10 mouse cellular contexts compared by ENCODE assay signal in the genomic region with DNA sequence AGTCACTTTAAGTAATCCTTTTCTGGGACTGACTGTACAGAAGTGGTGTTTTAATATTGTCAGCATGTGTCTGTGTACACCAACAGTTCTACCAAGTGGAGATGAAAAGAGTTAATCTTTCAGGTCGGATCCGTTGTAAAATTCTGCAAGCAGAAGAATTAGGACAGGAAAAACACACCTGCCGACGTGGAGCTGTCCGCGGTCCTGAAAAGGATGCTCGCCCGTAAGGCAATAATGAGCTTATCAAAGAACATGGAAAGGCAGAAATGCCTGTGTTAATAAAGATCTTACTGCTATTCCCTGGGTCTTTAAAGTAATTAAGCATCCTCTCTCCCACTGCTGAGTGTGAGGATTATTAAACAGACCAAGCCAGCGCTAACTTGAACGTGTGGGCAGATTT. TPM values are rescaled to one million over a fixed set of nuclear protein-coding genes. Genes with fewer than 3 reads are reported as not detected.
A peak's percentile ranks its signal among the peaks of the same experiment; 100 is the strongest.
DNase-seq lines count a peak whose midpoint lies in the region; ATAC-seq and TF ChIP-seq lines count a peak whose summit lies in the region.
"Had no signal": no experiment of that assay in that cellular context is flagged by ENCODE, and none has a peak within 500 bp of the region (broad histone marks: within the 10 kb centered on the region; RNA-seq: fewer than 3 reads in every experiment).

No protein-coding gene starts in this region.

- DNase-seq in kidney, adult 9 months, result peak; percentile 17
- peak; percentile 59 for DNase-seq in MEL (ENCODE audit: low read depth, low spot score)
- peak; percentile 26 for DNase-seq in c-Kit-positive CD71-positive TER-119-positive erythroid progenitor cells, embryonic 14.5 days (ENCODE audit: low spot score)
- peak; percentile 8 for DNase-seq in lung, postnatal 10 days
- no peak for DNase-seq in gastrocnemius, adult 2 months
- DNase-seq in cerebellum, adult 2 months, result no peak
- no peak for DNase-seq in cerebellum, postnatal 36 days

- no peak overlapping the region for H3K4me2 ChIP-seq in kidney, embryonic 15.5 days
- H3K4me2 ChIP-seq: midbrain, embryonic 12.5 days had no signal

- no peak for TF ChIP-seq POLR2A in MEL (IDR thresholded peaks at IDR 0.05; ENCODE audit: control insufficient read depth in 1 of 2, insufficient read depth in 1 of 2, low read depth in 1 of 2, low read length in 2 of 2, poor library complexity in 1 of 2)
- TF ChIP-seq POLR2A in cerebellum, adult 2 months (IDR thresholded peaks at IDR 0.05; ENCODE audit: borderline replicate concordance, insufficient read depth, low read length), result no peak

- no peaks in the 10 kb centered on the region for H3K4me1 ChIP-seq in kidney, embryonic 15.5 days
- no peaks in the 10 kb centered on the region for H3K4me1 ChIP-seq in MEL (ENCODE audit: control insufficient read depth in 1 of 2, insufficient read depth in 2 of 2, low read length in 2 of 2)
- H3K4me1 ChIP-seq in cerebellum, adult 2 months (ENCODE audit: control insufficient read depth, insufficient read depth, low read length), result no peaks in the 10 kb centered on the region
- H3K4me1 ChIP-seq: midbrain, embryonic 12.5 days had no signal

- whole genome bisulfite sequencing in kidney, embryonic 15.5 days, result 25% methylated on average over 10 of the region's 10 CpGs
- WGBS in cerebellum, adult 2 months, result 43% methylated on average over 10 of the region's 10 CpGs

- H3K36me3 ChIP-seq in kidney, embryonic 15.5 days, result no peaks in the 10 kb centered on the region
- H3K36me3 ChIP-seq in MEL (ENCODE audit: control insufficient read depth in 1 of 2, insufficient read depth in 2 of 2, low read length in 2 of 2), result no peaks in the 10 kb centered on the region
- H3K36me3 ChIP-seq: midbrain, embryonic 12.5 days had no signal

- TF ChIP-seq CTCF in MEL (IDR thresholded peaks at IDR 0.05 in 2 of 3, conservative IDR thresholded peaks at IDR 0.05 in 1 of 3; ENCODE audit: control insufficient read depth in 1 of 3, insufficient read depth in 1 of 3, low read depth in 2 of 3, low read length in 3 of 3, poor library complexity in 1 of 3, severe bottlenecking in 1 of 3), result no peak
- no peak for TF ChIP-seq CTCF in gastrocnemius, adult 2 months (IDR thresholded peaks at IDR 0.05)
- TF ChIP-seq CTCF in cerebellum, adult 2 months (IDR thresholded peaks at IDR 0.05; ENCODE audit: borderline replicate concordance, insufficient read depth, low read depth, low read length), result no peak

- H3K4me3 ChIP-seq in kidney, embryonic 15.5 days (replicated peaks), result no peak overlapping the region
- no peak overlapping the region for H3K4me3 ChIP-seq in MEL (ENCODE audit: control insufficient read depth in 1 of 2, insufficient read depth in 1 of 2, low read depth in 2 of 2, low read length in 2 of 2)
- no peak overlapping the region for H3K4me3 ChIP-seq in gastrocnemius, adult 2 months
- H3K4me3 ChIP-seq in cerebellum, adult 2 months (replicated peaks; ENCODE audit: insufficient read depth, low read depth, low read length), result no peak overlapping the region
- H3K4me3 ChIP-seq: layer of hippocampus, adult 2 months; midbrain, embryonic 12.5 days had no signal

- no peaks in the 10 kb centered on the region for H3K9me3 ChIP-seq in kidney, embryonic 15.5 days (replicated peaks)
- no peaks in the 10 kb centered on the region; the same call in 1 of the 2 replicates for H3K9me3 ChIP-seq in MEL (replicated peaks; ENCODE audit: insufficient read depth, low read length)
- H3K9me3 ChIP-seq: midbrain, embryonic 12.5 days had no signal

- no peak for TF ChIP-seq RAD21 in MEL (IDR thresholded peaks at IDR 0.05; ENCODE audit: low read depth, low read length)

- no peaks in the 10 kb centered on the region for H3K79me2 ChIP-seq in MEL (ENCODE audit: control insufficient read depth, insufficient read depth, low read length, poor library complexity)

- intact Hi-C loops in gastrocnemius, adult 2 months (cut with DNase I), result no loop called here

- no peaks in the 10 kb centered on the region for H3K27me3 ChIP-seq in kidney, embryonic 15.5 days
- no peaks in the 10 kb centered on the region; a peak in 1 of 4 replicates for H3K27me3 ChIP-seq in MEL (ENCODE audit: control insufficient read depth in 1 of 2, insufficient read depth in 2 of 2, low read length in 2 of 2)
- H3K27me3 ChIP-seq in cerebellum, adult 2 months (ENCODE audit: control insufficient read depth, insufficient read depth, low read length), result no peaks in the 10 kb centered on the region
- H3K27me3 ChIP-seq: midbrain, embryonic 12.5 days had no signal

- no peak for TF ChIP-seq EP300 in MEL (IDR thresholded peaks at IDR 0.05; ENCODE audit: low read depth in 1 of 2, low read length in 2 of 2)

- no peak overlapping the region for H3K27ac ChIP-seq in kidney, embryonic 15.5 days
- no peak overlapping the region for H3K27ac ChIP-seq in MEL (ENCODE audit: control insufficient read depth, low read depth, low read length)
- H3K27ac ChIP-seq in gastrocnemius, adult 2 months, result no peak overlapping the region
- no peak overlapping the region for H3K27ac ChIP-seq in cerebellum, adult 2 months (ENCODE audit: insufficient read depth, low read length)
- H3K27ac ChIP-seq: layer of hippocampus, adult 2 months; midbrain, embryonic 12.5 days had no signal

- no peak for ATAC-seq in kidney, embryonic 15.5 days (replicated peaks; ENCODE audit: low FRiP score)

- no peak overlapping the region for H3K9ac ChIP-seq in kidney, embryonic 15.5 days
- no peak overlapping the region for H3K9ac ChIP-seq in MEL (ENCODE audit: control insufficient read depth, low read depth, low read length, poor library complexity, severe bottlenecking)
- H3K9ac ChIP-seq: midbrain, embryonic 12.5 days had no signal

TF ChIP-seq in MEL, 35 proteins besides CTCF, POLR2A, EP300 and RAD21:
- no peak for TF ChIP-seq SIN3A (IDR thresholded peaks at IDR 0.05; ENCODE audit: low read length)
- no peak for TF ChIP-seq MYC (IDR thresholded peaks at IDR 0.05; ENCODE audit: low read depth, low read length)
- no peak for TF ChIP-seq ETS1 (IDR thresholded peaks at IDR 0.05; ENCODE audit: low read depth, low read length)
- no peak for TF ChIP-seq TAL1 (IDR thresholded peaks at IDR 0.05; ENCODE audit: low read length)
- no peak for TF ChIP-seq HCFC1 (IDR thresholded peaks at IDR 0.05; ENCODE audit: low read depth, low read length)
- TF ChIP-seq MXI1 (IDR thresholded peaks at IDR 0.05; ENCODE audit: low read depth, low read length), result no peak
- TF ChIP-seq GABPA (IDR thresholded peaks at IDR 0.05; ENCODE audit: low read depth, low read length), result no peak
- no peak for TF ChIP-seq TCF12 (IDR thresholded peaks at IDR 0.05; ENCODE audit: low read depth, low read length)
- no peak for TF ChIP-seq ELF1 (IDR thresholded peaks at IDR 0.05; ENCODE audit: low read depth, low read length)
- no peak for TF ChIP-seq CHD1 (IDR thresholded peaks at IDR 0.05; ENCODE audit: low read depth, low read length)
- no peak for TF ChIP-seq ZNF384 (IDR thresholded peaks at IDR 0.05; ENCODE audit: low read depth, low read length)
- TF ChIP-seq USF1 (IDR thresholded peaks at IDR 0.05; ENCODE audit: low read depth, low read length), result no peak
- no peak for TF ChIP-seq CHD2 (IDR thresholded peaks at IDR 0.05; ENCODE audit: low read length)
- no peak for TF ChIP-seq RCOR1 (IDR thresholded peaks at IDR 0.05; ENCODE audit: low read depth, low read length)

RNA-seq across cellular contexts. Expression of a gene that starts 24.4 kb away (rescaled TPM):
- polyA plus RNA-seq in kidney, embryonic 15.5 days (2015; fragmentation: Nextera tagmentation; extraction: Ambion mirVana), result 3.2 and 3.3 TPM in 2 replicates
- not detected in 2 replicates for total RNA-seq in MEL (2012; rRNA removed)
- polyA plus RNA-seq in MEL (2012; ENCODE audit: insufficient read depth in 1 of 2, insufficient read length in 2 of 2, low read depth in 1 of 2, low replicate concordance in 2 of 2, missing spikeins in 1 of 2), result not detected
- under 1 TPM; 0.64 to 0.92 TPM for total RNA-seq in gastrocnemius, adult 2 months (2021)
- 69.2 and 71.4 TPM in 2 replicates for polyA plus RNA-seq in cerebellum, adult 2 months (2012; rRNA removed)

Comparison
In these comparisons a context has a peak if more than half of its experiments do, and no peak if none do; other contexts are left out.
1. DNase-seq: peak in kidney, adult 9 months (single experiment), MEL (single experiment), c-Kit-positive CD71-positive TER-119-positive erythroid progenitor cells, embryonic 14.5 days (single experiment) and lung, postnatal 10 days (single experiment); none in gastrocnemius, adult 2 months (single experiment), cerebellum, adult 2 months (0 of 2) and cerebellum, postnatal 36 days (0 of 2).
2. RNA of a gene that starts 24.4 kb away (polyA plus RNA-seq): 69.2 to 71.4 TPM in cerebellum, adult 2 months; 3.2 to 3.3 TPM in kidney, embryonic 15.5 days and not detected in MEL; every median in the first group is over 10 times any median in the second.